Mouse (Mus musculus): ENCODE measurements at regions not wholly inside any gene's neighbourhood (a gene's known extent, or its start where the extent isn't known, plus 50 kb on each side); places are given as distances from the start of the nearest gene placed in this dataset.
"Not testable (repeated sequence)": the region's sequence is repeated elsewhere in the genome, so short reads cannot be mapped to it uniquely, and the experiment has no call there.

DNA sequence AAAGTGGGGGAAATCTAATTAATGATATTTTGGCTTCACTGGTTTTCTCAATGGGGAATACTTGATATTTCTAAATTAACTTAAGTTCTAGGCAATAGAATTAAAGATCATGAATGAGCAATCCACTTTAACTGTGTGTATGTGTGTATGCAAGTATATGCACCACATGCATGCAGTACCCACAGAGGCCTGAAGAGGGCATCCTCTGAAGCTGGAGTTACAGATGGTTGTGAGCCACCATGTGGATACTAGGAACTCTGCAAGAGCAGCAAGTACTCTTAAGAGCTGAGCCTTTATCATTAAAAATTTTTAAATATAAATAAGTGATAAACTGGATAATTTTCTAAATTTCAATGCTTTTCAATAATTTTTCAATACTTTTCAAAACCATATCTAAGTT, 69.0 kb upstream of the Mocs1 start:
- Histone ChIP-seq H3K36me3 (ENCODE audit: control insufficient read depth, insufficient read depth, low read length) (no peaks in the 10 kb centered on the region), H3K27ac (ENCODE audit: insufficient read depth, low read length) (no peak overlapping the region), H3K4me3 (ENCODE audit: extremely low read depth, insufficient read depth, insufficient read length) (no peak overlapping the region), H3K4me1 (ENCODE audit: control insufficient read depth, insufficient read depth, insufficient read length) (no peaks in the 10 kb centered on the region), H3K27me3 (ENCODE audit: control insufficient read depth, insufficient read depth, low read length) (no peaks in the 10 kb centered on the region)
- no peak for TF ChIP-seq CTCF (IDR thresholded peaks at IDR 0.05; ENCODE audit: extremely low read depth, insufficient read depth, insufficient read length, insufficient replicate concordance)
- no peak for TF ChIP-seq POLR2A (IDR thresholded peaks at IDR 0.05; ENCODE audit: low read depth, low read length)
- DNase-seq (ENCODE audit: low read depth in 1 of 2, low spot score in 2 of 2) = no peak

DNA sequence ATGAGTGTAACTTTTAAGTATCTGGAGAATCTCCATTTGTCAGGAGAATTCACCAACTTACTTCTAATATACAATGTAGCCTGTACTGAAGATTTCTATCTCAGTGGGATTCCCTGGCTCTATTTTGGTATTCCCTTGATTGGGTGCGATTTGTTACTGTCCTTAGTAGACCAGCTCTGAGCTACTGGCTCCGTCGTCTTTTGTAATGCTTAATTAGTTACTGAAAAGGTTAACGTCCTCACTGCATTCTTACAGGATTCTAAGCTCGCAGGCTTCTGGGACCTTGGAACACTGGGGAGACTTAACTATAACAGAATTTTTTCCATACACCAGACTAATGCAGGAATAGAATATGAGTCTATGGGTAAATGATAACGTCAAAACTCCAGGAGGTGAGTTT, 67.9 kb upstream of the Mocs1 start:
- not testable (repeated sequence) for H3K27ac ChIP-seq (ENCODE audit: insufficient read depth, low read length); H3K36me3 ChIP-seq (ENCODE audit: control insufficient read depth, insufficient read depth, low read length); DNase-seq (ENCODE audit: low read depth in 1 of 2, low spot score in 2 of 2); H3K4me3 ChIP-seq (ENCODE audit: extremely low read depth, insufficient read depth, insufficient read length); H3K4me1 ChIP-seq (ENCODE audit: control insufficient read depth, insufficient read depth, insufficient read length); H3K27me3 ChIP-seq (ENCODE audit: control insufficient read depth, insufficient read depth, low read length)
- 80% methylated on average over 6 of the region's 6 CpGs for WGBS

DNA sequence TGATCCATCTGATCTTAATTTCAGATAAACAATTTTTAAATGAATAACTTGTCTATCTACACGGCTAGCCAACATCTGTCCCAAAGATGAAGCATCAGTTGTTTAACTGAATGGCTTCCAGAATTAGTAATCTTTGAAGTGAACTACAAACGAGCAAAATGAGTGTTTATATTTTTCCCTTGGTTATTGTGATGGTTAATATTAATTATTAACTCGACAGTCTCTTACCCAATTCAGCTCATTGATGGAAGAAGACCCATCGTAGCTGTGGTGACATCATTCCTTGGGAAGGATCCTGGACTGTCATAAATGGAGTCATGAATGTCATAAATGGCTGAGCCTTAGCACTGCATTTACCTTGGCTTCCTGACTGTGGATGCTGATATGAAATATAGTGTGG, 60.4 kb upstream of the Mocs1 start:
- Histone ChIP-seq H3K36me3 (ENCODE audit: control insufficient read depth, insufficient read depth, low read length) (no peaks in the 10 kb centered on the region), H3K4me1 (ENCODE audit: control insufficient read depth, insufficient read depth, insufficient read length) (no peaks in the 10 kb centered on the region), H3K27me3 (ENCODE audit: control insufficient read depth, insufficient read depth, low read length) (no peaks in the 10 kb centered on the region), H3K27ac (ENCODE audit: insufficient read depth, low read length) (no peak overlapping the region), H3K4me3 (ENCODE audit: extremely low read depth, insufficient read depth, insufficient read length) (no peak overlapping the region)
- 84% methylated on average over 4 of the region's 4 CpGs for WGBS
- no peak for DNase-seq (ENCODE audit: low read depth in 1 of 2, low spot score in 2 of 2)
- TF ChIP-seq CTCF (IDR thresholded peaks at IDR 0.05; ENCODE audit: extremely low read depth, insufficient read depth, insufficient read length, insufficient replicate concordance) (no peak), POLR2A (IDR thresholded peaks at IDR 0.05; ENCODE audit: low read depth, low read length) (no peak)

DNA sequence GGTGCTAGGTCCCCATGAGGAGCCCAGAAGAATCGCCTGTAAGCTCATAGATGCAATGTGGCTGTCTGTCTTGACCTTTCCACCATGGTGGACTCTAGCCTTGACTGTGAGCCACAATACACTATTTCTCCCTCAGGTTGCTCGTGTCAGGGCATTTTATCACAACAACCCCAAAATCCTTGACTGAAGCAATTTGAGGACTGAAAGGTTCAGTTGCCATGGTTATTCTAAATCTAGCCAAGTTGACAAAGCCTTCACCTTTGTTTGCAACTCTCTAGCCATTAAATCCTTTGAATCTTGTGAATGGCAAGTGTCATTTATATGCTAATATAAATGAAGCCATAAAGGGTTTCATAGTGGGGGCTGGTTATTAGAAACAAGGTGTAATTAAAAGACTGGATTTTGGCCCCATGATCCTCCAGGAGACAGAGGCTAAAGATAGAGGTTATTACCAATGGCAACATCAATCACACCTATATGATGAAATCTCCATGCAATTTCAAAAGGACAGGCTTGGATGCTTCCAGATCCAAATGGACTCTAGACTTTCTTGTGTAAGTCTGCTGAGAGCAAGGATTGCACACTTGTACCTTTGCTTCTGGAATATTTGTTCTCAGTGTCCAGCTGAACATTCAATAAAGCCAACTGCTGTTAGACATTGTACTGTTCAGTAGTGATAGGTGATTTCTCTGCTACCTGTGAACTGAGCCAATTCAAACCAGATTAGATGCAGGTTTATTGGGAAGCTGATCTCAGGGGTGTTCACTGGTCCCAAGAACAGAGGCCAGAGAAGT, 59.5 kb upstream of the Mocs1 start:
- Histone ChIP-seq H3K27ac (ENCODE audit: insufficient read depth, low read length) (no peak overlapping the region), H3K27me3 (ENCODE audit: control insufficient read depth, insufficient read depth, low read length) (no peaks in the 10 kb centered on the region), H3K36me3 (ENCODE audit: control insufficient read depth, insufficient read depth, low read length) (no peaks in the 10 kb centered on the region), H3K4me3 (ENCODE audit: extremely low read depth, insufficient read depth, insufficient read length) (no peak overlapping the region), H3K4me1 (ENCODE audit: control insufficient read depth, insufficient read depth, insufficient read length) (no peaks in the 10 kb centered on the region)
- no peak for DNase-seq (ENCODE audit: low read depth in 1 of 2, low spot score in 2 of 2)
- TF ChIP-seq CTCF (IDR thresholded peaks at IDR 0.05; ENCODE audit: extremely low read depth, insufficient read depth, insufficient read length, insufficient replicate concordance) = no peak
- TF ChIP-seq POLR2A (IDR thresholded peaks at IDR 0.05; ENCODE audit: low read depth, low read length) = no peak
- 84% methylated on average over 2 of the region's 2 CpGs for WGBS

DNA sequence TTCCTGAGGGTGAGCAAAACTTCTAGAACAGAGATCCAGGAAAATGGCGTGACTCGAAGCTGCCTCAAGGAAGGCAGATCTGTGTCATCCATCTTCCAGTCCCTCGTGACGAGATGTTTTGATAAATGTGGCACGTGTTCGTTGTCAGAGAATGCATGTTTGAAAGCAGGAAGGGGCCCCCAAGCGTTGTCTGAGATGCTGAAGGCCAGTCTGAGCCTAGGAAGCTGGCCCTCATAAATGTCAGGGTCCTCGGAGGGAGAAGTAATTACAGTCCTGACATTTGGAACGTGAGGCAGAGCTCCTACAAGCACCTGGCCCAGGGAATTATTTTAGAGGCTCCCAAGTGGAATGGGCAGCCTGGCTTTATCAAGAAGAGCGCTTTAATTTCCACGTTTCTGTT, 50.5 kb upstream of the Mocs1 start:
- Histone ChIP-seq H3K4me3 (ENCODE audit: extremely low read depth, insufficient read depth, insufficient read length) (no peak overlapping the region), H3K36me3 (ENCODE audit: control insufficient read depth, insufficient read depth, low read length) (no peaks in the 10 kb centered on the region), H3K27me3 (ENCODE audit: control insufficient read depth, insufficient read depth, low read length) (no peaks in the 10 kb centered on the region), H3K4me1 (ENCODE audit: control insufficient read depth, insufficient read depth, insufficient read length) (no peaks in the 10 kb centered on the region; the same call in 1 of the 2 replicates), H3K27ac (ENCODE audit: insufficient read depth, low read length) (no peak overlapping the region)
- no peak for TF ChIP-seq POLR2A (IDR thresholded peaks at IDR 0.05; ENCODE audit: low read depth, low read length)
- TF ChIP-seq CTCF (IDR thresholded peaks at IDR 0.05; ENCODE audit: extremely low read depth, insufficient read depth, insufficient read length, insufficient replicate concordance) = no peak
- 62% methylated on average over 11 of the region's 11 CpGs for WGBS
- no peak for DNase-seq (ENCODE audit: low read depth in 1 of 2, low spot score in 2 of 2)

Data from spleen, adult 2 months (tissue).